Mouse (Mus musculus) Patski (cell line): ENCODE data around the gene Rhoq. TPM values are rescaled to one million over a fixed set of nuclear protein-coding genes. Genes with fewer than 3 reads are reported as not detected.

ENCODE experiments used
- ATAC-seq: fragments of 100-300 bp; one replicate; pipeline ENCODE4 v1.8.0; 2021
- CTCF ChIA-PET: fragments of 350-600 bp; sonication (Branson Sonifier 250); formaldehyde crosslinking; loops from one replicate; lab custom pipeline; 2022; ENCODE audit warnings: inconsistent platforms; lab: Charles Lee
- POLR2A ChIA-PET: fragments of 350-600 bp; sonication (Branson Sonifier 250); formaldehyde crosslinking; loops from one replicate; lab custom pipeline; 2022; ENCODE audit warnings: antibody characterized with exemption, inconsistent platforms; lab: Charles Lee
- DNase-seq: peaks from one replicate; pipeline ENCODE4 v3.0.0-alpha.2; 2011; ENCODE audit warnings: low read depth, low spot score
- H3K27me3 ChIP-seq: fragments of 371-371 bp; one replicate; pipeline ENCODE4 v1.5.1; 2021
- CTCF ChIP-seq: fragments of 100-300 bp; IDR thresholded peaks from one replicate; pipeline ENCODE4 v1.5.1; 2021
- in situ Hi-C: fragments of 300-500 bp; cut with MboI; formaldehyde crosslinking; loops from 3 replicates; pipeline ENCODE4 v1.11.1; 2018; ENCODE audit warnings: low pct_unique_long_range_greater_than_20kb, mixed read lengths
- polyA plus RNA-seq: library from polyadenylated mRNA; unstranded; gene quantifications from one replicate; pipeline ENCODE4 v1.2.3, GENCODE M21; 2021

Gene Rhoq
- polyA plus RNA-seq, 1 experiment from 2014 or later, result 76.8 TPM

GRCm38 (mm10) chr17:86986449-86987138 is 23.7 kb downstream of the Rhoq start:
- no peak for TF ChIP-seq CTCF
- DNase-seq, result no peak
- H3K27me3 ChIP-seq, result no peaks in the 10 kb centered on the region
- in situ Hi-C loops, result no loop called here
- no peak for ATAC-seq
- CTCF ChIA-PET, result interaction anchor here (1.9 kb wide), 1 partner anchor 14 kb away, joined by 5 read pairs; no protein-coding TSS in a partner anchor
- POLR2A ChIA-PET, result no interaction called here

- POLR2A ChIA-PET, result no interaction called here
- in situ Hi-C loops, result no loop called here
- ATAC-seq (no peak), DNase-seq (no peak)
- no peak for TF ChIP-seq CTCF
- H3K27me3 ChIP-seq, result no peaks in the 10 kb centered on the region
- CTCF ChIA-PET, result no interaction called here
Observed at GRCm38 (mm10) chr17:86988161-86988560, 25.3 kb downstream of the Rhoq start.

GRCm38 (mm10) chr17:86988601-86989184 is 25.8 kb downstream of the Rhoq start:
- ATAC-seq (no peak), DNase-seq (no peak)
- in situ Hi-C loops, result no loop called here
- ChIA-PET POLR2A (interaction anchor here (0.6 kb wide), 1 partner anchor 455 kb away, joined by 3 read pairs; no protein-coding TSS in a partner anchor), CTCF (no interaction called here)
- no peaks in the 10 kb centered on the region for H3K27me3 ChIP-seq
- no peak for TF ChIP-seq CTCF

DNA sequence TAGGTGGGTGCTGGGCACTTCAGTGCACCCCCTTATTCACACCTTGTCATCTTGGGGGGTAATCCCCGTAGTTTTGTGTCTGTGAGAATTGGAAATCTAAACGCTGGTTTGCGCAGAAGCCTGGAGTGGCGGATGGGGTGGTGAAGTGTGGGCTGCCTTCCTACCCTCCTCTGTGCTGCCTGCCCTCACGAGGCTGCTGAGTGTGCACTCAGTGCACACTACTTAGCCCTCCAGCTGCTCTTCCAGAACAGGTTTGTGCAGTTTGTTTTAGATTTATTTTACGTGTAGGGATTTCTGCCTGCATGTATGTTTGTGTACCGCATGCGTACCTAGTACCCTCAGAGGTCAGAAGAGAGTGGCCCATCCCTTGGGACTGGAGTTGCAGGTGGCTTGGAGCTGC is 28.4 kb downstream of the Rhoq start:
- TF ChIP-seq CTCF, result no peak
- CTCF ChIA-PET, result interaction anchor here (1.5 kb wide), 1 partner anchor 41 kb away, joined by 3 read pairs; no protein-coding TSS in a partner anchor
- DNase-seq (no peak), ATAC-seq (no peak)
- no peaks in the 10 kb centered on the region for H3K27me3 ChIP-seq
- in situ Hi-C loops, result no loop called here
- POLR2A ChIA-PET, result interaction anchor here (0.6 to 1.6 kb wide), 2 partner anchors 29 to 330 kb away, joined by 3 to 5 read pairs; partner anchors contain the start of gene Rhoq

DNA sequence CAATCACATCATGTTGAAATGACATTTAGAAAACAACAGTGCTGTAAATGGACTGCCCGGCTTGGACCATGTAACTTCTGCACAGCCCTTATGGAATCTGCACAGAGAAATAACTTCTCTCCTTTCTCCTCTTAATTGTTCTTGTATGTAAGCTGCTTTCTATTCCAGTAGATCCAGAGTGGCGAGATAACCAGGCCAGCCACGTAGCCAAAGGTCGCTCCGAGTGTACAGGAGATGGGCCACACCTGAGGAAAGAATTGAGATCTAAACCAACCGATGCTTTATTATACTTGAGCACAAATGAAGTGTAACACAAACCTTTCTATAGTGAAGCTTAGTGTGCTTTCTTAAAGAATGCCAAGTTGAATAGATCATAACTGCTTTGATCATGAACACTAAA is 34.4 kb downstream of the Rhoq start:
- ATAC-seq, result no peak
- ChIA-PET CTCF (interaction anchor here (1.6 kb wide), 1 partner anchor 19 kb away, joined by 4 read pairs; no protein-coding TSS in a partner anchor), POLR2A (interaction anchor here (1.3 kb wide), 1 partner anchor 20 kb away, joined by 3 read pairs; no protein-coding TSS in a partner anchor)
- in situ Hi-C loops, result no loop called here
- no peaks in the 10 kb centered on the region for H3K27me3 ChIP-seq
- TF ChIP-seq CTCF, result no peak
- no peak for DNase-seq

DNA sequence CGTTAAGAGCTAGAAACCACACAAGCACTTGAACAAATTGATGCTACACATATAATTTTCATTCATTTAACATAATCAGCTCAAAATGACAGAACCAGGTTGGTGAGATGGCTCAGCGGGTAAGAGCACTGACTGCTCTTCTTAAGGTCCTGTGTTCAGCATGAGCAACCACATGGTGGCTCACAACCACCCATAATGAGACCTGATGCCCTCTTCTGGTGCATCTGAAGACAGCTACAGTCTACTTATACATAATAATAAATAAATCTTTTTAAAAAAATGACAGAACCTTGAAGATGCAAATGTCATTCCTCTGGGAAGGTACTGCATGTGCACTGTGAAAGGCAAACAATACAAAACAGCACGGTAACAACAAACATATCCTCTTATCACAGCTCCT is 46.1 kb downstream of the Rhoq start:
- DNase-seq (no peak), ATAC-seq (no peak)
- peak; percentile 34 for TF ChIP-seq CTCF
- ChIA-PET POLR2A (interaction anchor here (0.9 kb wide), 1 partner anchor 9 kb away, joined by 4 read pairs; no protein-coding TSS in a partner anchor), CTCF (interaction anchor here (2.2 kb wide), 2 partner anchors 9 to 12 kb away, joined by 7 to 14 read pairs; no protein-coding TSS in a partner anchor)
- in situ Hi-C loops, result no loop called here
- H3K27me3 ChIP-seq, result no peaks in the 10 kb centered on the region

DNA sequence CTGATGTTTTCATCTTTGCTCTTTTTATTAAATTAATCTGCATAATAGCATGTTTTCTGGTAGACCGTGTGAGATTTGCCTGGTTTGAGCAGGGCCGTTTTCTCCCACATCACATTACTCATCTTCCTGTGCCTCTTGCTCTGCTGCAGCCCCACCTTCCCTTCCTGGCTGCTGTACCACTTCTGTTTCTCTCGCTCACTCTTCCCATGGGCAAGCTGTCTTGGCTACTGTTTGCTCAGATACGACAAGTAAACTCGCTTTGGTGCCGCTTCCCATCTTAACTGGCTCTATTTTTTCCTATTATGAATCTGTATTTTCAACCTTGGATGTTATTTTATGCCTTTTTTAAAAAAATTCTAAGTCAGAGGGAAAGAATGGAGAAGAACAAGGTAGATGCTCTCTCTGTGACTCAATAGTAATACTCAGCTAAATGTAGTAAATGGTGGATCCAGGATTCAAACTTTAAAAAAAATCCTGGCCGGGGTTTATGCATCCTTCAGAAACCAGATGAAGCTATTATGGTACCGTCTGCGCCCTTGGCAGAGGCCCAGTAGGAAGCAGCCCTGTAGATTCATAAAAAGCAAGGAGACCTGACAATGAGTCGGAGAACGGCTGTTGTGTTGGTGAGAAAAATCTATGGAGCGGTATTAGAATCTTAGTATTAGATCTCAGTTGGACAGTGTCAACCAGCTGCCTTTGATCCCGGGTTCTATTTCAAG is 48.6 kb downstream of the Rhoq start:
- DNase-seq, result no peak
- CTCF ChIA-PET, result no interaction called here

GRCm38 (mm10) chr17:87019692-87020091 is 56.8 kb downstream of the Rhoq start:
- in situ Hi-C loops, result no loop called here
- no peak for DNase-seq
- no peak for ATAC-seq
- ChIA-PET POLR2A (interaction anchor here (0.6 kb wide), 2 partner anchors 56 to 1448 kb away, joined by 3 to 8 read pairs; no protein-coding TSS in a partner anchor), CTCF (interaction anchor here (2.1 kb wide), 1 partner anchor 12 kb away, joined by 7 read pairs; no protein-coding TSS in a partner anchor)
- TF ChIP-seq CTCF, result no peak
- no peaks in the 10 kb centered on the region for H3K27me3 ChIP-seq

More for the DNA sequence above, 48.6 kb downstream of the Rhoq start:
- H3K27me3 ChIP-seq, result no peaks in the 10 kb centered on the region
- ATAC-seq, result no peak
- TF ChIP-seq CTCF, result no peak
- in situ Hi-C loops, result no loop called here
- POLR2A ChIA-PET, result no interaction called here

- POLR2A ChIA-PET, result no interaction called here
- in situ Hi-C loops, result no loop called here
- DNase-seq, result no peak
- peak; percentile 46 for ATAC-seq
- no peaks in the 10 kb centered on the region for H3K27me3 ChIP-seq
- CTCF ChIA-PET, result interaction anchor here (1.0 kb wide), 1 partner anchor 20 kb away, joined by 3 read pairs; no protein-coding TSS in a partner anchor
- TF ChIP-seq CTCF, result no peak
Observed at GRCm38 (mm10) chr17:87024491-87025242, 61.8 kb downstream of the Rhoq start.
